Mouse (Mus musculus) testis, adult 10 weeks (tissue): Measurements from ENCODE around the gene Gstk1. TPM values are rescaled to one million over a fixed set of nuclear protein-coding genes. Genes with fewer than 3 reads are reported as not detected.

Experiments
- polyA plus RNA-seq: library from polyadenylated mRNA; stranded (reverse); fragments of 350-450 nt; fragmentation: Illumina TruSeq; extraction: RNeasy Lipid Tissue Mini Kit (QIAGEN cat#74804); gene quantifications from one replicate; pipeline ENCODE4 v1.2.3, GENCODE M21; 2014; ENCODE audit warnings: low read depth, low replicate concordance

Gstk1 gene
- 7.8 TPM for polyA plus RNA-seq

GRCm38 (mm10) chr6:42245711-42246353 lies at the start of gene Gstk1:
TSS of gene Gstk1 (plus strand) at chr6:42245935.

GRCm38 (mm10) chr6:42215028-42215427 lies 30.7 kb upstream of the Gstk1 start, which contains the start of gene Tas2r144:
TSS of gene Tas2r144 (plus strand) at chr6:42215328.

GRCm38 (mm10) chr6:42261524-42262170 lies 15.9 kb downstream of the Gstk1 start, which contains the start of gene Tmem139:
TSS of gene Tmem139 (plus strand) at chr6:42261970.

GRCm38 (mm10) chr6:42264626-42265312 lies 19.0 kb downstream of the Gstk1 start, which contains the start of gene Casp2:
TSS of gene Casp2 (plus strand) at chr6:42264985.

GRCm38 (mm10) chr6:42286448-42286847 lies 40.7 kb downstream of the Gstk1 start, which contains the start of gene Clcn1:
TSS of gene Clcn1 (plus strand) at chr6:42286685.

Other genes with a start within 250 kb of the Gstk1 start
- gene Sva, start 207.5 kb upstream of the Gstk1 start, polyA plus RNA-seq, result not detected
- gene Tas2r139, start 105.0 kb upstream of the Gstk1 start, polyA plus RNA-seq, result not detected
- not detected for gene Tas2r144, start 30.6 kb upstream of the Gstk1 start, polyA plus RNA-seq
- not detected for gene Tmem139, start 16.0 kb downstream of the Gstk1 start, polyA plus RNA-seq
- gene Casp2, start 19.1 kb downstream of the Gstk1 start, polyA plus RNA-seq, result 9.7 TPM
- gene Clcn1, start 40.8 kb downstream of the Gstk1 start, polyA plus RNA-seq, result 0.77 TPM
- 0.50 TPM for gene Fam131b, start 78.7 kb downstream of the Gstk1 start, polyA plus RNA-seq
- 0.85 TPM for gene Zyx, start 103.7 kb downstream of the Gstk1 start, polyA plus RNA-seq
- not detected for gene Epha1, start 127.3 kb downstream of the Gstk1 start, polyA plus RNA-seq
- not detected for gene Tas2r143, start 154.3 kb downstream of the Gstk1 start, polyA plus RNA-seq
- gene Tas2r135, start 159.5 kb downstream of the Gstk1 start, polyA plus RNA-seq, result not detected
- gene Tas2r126, start 188.6 kb downstream of the Gstk1 start, polyA plus RNA-seq, result not detected
- gene Olfr458, start 219.3 kb downstream of the Gstk1 start, polyA plus RNA-seq, result not detected
- gene Olfr457, start 230.4 kb downstream of the Gstk1 start, polyA plus RNA-seq, result not detected
- not detected for gene Olfr456, start 241.3 kb downstream of the Gstk1 start, polyA plus RNA-seq